Mouse (Mus musculus): Measurements from ENCODE around the gene Nfia. TPM values are rescaled to one million over a fixed set of nuclear protein-coding genes. Genes with fewer than 3 reads are reported as not detected.

The Nfia gene
- polyA plus RNA-seq, 1 experiment from 2014 or later = 15.9 TPM

DNA sequence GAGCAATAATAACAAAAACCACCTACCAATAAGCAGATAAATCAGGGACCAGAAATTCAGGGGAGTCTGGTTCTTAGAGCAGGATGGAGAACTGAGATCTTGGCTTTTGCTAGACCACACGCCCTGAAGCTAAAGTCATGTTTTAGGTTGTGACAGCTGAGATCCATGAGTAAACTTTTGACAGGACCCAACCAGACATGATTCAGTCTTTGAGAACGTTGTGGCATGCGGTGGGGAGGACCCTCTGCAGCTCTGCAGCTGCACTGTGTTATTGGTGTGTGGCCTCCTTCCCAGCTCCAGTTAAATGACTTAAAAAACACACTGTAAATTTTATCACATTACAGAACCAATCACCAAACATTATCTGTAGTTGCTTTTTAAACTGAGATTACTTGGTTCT lies 87.8 kb downstream of the Nfia start:
- Histone ChIP-seq H3K4me1 (replicated peaks; ENCODE audit: control insufficient read depth, insufficient read depth, low read length) (no peaks in the 10 kb centered on the region), H3K27ac (ENCODE audit: low read depth, low read length) (no peak overlapping the region), H3K27me3 (replicated peaks; ENCODE audit: control insufficient read depth, insufficient read depth, low read length) (no peaks in the 10 kb centered on the region), H3K4me2 (replicated peaks; ENCODE audit: low read depth) (no peak overlapping the region), H3K36me3 (ENCODE audit: control insufficient read depth, insufficient read depth) (no peaks in the 10 kb centered on the region; the same call in 1 of the 2 replicates), H3K9me3 (ENCODE audit: control insufficient read depth) (no peaks in the 10 kb centered on the region), H3K9ac (ENCODE audit: low read depth, low read length) (no peak overlapping the region), H3K4me3 (ENCODE audit: low read depth, low read length) (no peak overlapping the region)
- no peak for ATAC-seq
- 49% methylated on average over 3 of the region's 3 CpGs for WGBS
- no peak for TF ChIP-seq CTCF (IDR thresholded peaks at IDR 0.05; ENCODE audit: low read depth)

DNA sequence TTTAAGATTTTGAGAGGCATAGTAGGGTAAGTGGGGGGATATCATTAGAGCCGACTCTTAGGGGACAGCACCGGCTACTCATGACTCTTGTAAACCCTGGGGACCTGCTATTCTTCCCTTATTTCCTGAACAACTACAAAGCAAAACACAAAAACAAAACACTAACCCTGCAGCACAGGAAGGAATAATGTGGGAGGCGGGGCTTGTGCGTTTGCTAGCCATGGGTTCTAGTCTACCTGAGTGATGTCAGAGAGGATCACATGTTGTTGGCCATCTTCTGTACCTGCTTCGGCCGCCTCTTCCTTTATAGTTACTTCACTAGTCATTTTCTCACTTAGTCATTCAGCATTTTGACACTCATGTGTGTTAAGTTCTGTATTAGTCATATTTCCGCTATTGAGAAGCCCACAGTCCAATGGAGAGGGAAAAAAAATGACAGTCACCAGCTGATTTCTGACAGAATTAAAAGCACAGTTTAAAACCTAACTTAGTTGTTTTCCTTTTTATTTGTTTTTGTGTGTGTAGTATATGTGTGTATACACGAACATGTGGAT lies 88.3 kb downstream of the Nfia start:
- Histone ChIP-seq H3K9me3 (ENCODE audit: control insufficient read depth) (no peaks in the 10 kb centered on the region), H3K4me3 (ENCODE audit: low read depth, low read length) (no peak overlapping the region), H3K27me3 (replicated peaks; ENCODE audit: control insufficient read depth, insufficient read depth, low read length) (no peaks in the 10 kb centered on the region), H3K9ac (ENCODE audit: low read depth, low read length) (no peak overlapping the region), H3K4me1 (replicated peaks; ENCODE audit: control insufficient read depth, insufficient read depth, low read length) (no peaks in the 10 kb centered on the region), H3K27ac (ENCODE audit: low read depth, low read length) (no peak overlapping the region), H3K4me2 (replicated peaks; ENCODE audit: low read depth) (no peak overlapping the region), H3K36me3 (ENCODE audit: control insufficient read depth, insufficient read depth) (no peaks in the 10 kb centered on the region; the same call in 1 of the 2 replicates)
- TF ChIP-seq CTCF (IDR thresholded peaks at IDR 0.05; ENCODE audit: low read depth) = no peak
- no peak for ATAC-seq
- 86% methylated on average over 8 of the region's 8 CpGs for WGBS

DNA sequence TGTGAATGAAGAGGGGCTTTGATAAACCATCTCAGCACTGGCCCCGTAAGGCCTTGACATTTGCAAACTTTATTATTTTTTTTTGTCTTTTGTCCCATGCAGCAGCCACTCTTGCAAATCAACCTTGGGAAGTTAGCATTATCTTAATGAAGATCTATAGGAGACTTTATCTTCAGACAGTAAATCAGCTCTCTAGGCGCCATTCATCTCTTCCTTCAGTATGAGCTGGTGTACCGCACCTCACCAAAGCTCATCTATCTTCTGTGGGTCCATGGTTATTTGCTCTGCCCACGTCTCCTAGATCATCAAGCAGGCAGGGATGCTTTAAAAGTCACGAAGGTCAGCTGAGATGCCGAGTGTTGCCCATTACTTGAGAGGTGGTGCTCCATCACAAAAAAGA lies 89.8 kb downstream of the Nfia start:
- H3K9ac ChIP-seq (ENCODE audit: low read depth, low read length) = no peak overlapping the region
- no peaks in the 10 kb centered on the region for H3K27me3 ChIP-seq (replicated peaks; ENCODE audit: control insufficient read depth, insufficient read depth, low read length)
- 86% methylated on average over 6 of the region's 6 CpGs for WGBS
- no peaks in the 10 kb centered on the region; the same call in 1 of the 2 replicates for H3K36me3 ChIP-seq (ENCODE audit: control insufficient read depth, insufficient read depth)
- no peak for TF ChIP-seq CTCF (IDR thresholded peaks at IDR 0.05; ENCODE audit: low read depth)
- H3K4me1 ChIP-seq (replicated peaks; ENCODE audit: control insufficient read depth, insufficient read depth, low read length) = no peaks in the 10 kb centered on the region
- no peak overlapping the region for H3K27ac ChIP-seq (ENCODE audit: low read depth, low read length)
- no peaks in the 10 kb centered on the region for H3K9me3 ChIP-seq (ENCODE audit: control insufficient read depth)
- no peak for ATAC-seq
- no peak overlapping the region for H3K4me2 ChIP-seq (replicated peaks; ENCODE audit: low read depth)
- H3K4me3 ChIP-seq (ENCODE audit: low read depth, low read length) = no peak overlapping the region

DNA sequence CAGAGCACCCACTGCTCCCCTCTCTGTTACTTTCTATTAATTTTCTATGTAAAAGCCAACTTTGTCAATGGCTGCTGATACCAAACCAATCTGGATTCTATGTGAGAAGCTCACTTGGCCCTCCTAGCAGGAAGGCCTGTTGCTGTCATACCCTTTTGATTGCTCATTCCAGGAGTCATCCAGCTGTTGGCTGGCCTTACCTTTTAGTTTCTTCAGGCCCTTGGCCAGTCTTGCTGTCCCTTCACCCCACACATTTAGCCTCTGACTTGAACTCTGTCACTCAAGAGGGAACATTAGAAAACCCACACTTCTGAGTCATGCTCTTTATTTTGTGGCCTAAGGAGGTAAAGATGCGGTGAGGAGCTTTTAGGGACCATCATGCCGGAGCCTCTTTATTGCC lies 91.7 kb downstream of the Nfia start:
- Histone ChIP-seq H3K4me3 (ENCODE audit: low read depth, low read length) (no peak overlapping the region), H3K4me1 (replicated peaks; ENCODE audit: control insufficient read depth, insufficient read depth, low read length) (no peaks in the 10 kb centered on the region), H3K27me3 (replicated peaks; ENCODE audit: control insufficient read depth, insufficient read depth, low read length) (no peaks in the 10 kb centered on the region), H3K27ac (ENCODE audit: low read depth, low read length) (no peak overlapping the region), H3K9ac (ENCODE audit: low read depth, low read length) (no peak overlapping the region), H3K9me3 (ENCODE audit: control insufficient read depth) (no peaks in the 10 kb centered on the region), H3K4me2 (replicated peaks; ENCODE audit: low read depth) (no peak overlapping the region), H3K36me3 (ENCODE audit: control insufficient read depth, insufficient read depth) (no peaks in the 10 kb centered on the region; the same call in 1 of the 2 replicates)
- TF ChIP-seq CTCF (IDR thresholded peaks at IDR 0.05; ENCODE audit: low read depth) = no peak
- ATAC-seq = no peak
- WGBS = 89% methylated on average over 2 of the region's 2 CpGs

DNA sequence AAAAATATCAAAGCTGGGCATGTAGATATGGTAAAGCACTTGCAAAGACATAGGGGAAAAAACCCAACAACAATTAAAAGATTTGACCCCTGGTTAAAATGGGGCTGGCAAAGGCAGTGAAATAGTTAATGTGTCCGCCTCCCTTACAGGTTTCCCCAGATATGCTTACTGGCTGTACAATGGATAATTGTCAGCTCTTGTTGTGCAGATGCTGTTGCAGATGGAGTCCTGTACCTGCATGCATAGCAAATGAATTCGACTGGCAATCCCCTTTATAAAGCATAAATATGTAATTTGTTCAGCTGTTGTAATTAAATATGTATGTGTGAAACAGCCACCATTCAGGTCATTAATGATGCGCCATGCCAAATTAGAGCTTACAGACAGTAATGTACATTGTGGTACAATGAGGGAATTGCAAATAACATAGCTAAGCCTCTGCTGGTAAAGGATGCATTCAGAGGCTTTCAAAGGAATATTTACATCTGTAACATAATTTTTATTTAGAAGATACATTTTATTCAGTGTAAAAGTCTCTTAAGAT lies 92.9 kb downstream of the Nfia start:
- H3K9me3 ChIP-seq (ENCODE audit: control insufficient read depth) = no peaks in the 10 kb centered on the region
- TF ChIP-seq CTCF (IDR thresholded peaks at IDR 0.05; ENCODE audit: low read depth) = no peak
- no peaks in the 10 kb centered on the region for H3K27me3 ChIP-seq (replicated peaks; ENCODE audit: control insufficient read depth, insufficient read depth, low read length)
- H3K4me1 ChIP-seq (replicated peaks; ENCODE audit: control insufficient read depth, insufficient read depth, low read length) = no peaks in the 10 kb centered on the region
- 86% methylated on average over 3 of the region's 3 CpGs for WGBS
- no peak for ATAC-seq
- H3K9ac ChIP-seq (ENCODE audit: low read depth, low read length) = no peak overlapping the region
- no peak overlapping the region for H3K4me2 ChIP-seq (replicated peaks; ENCODE audit: low read depth)
- no peak overlapping the region for H3K4me3 ChIP-seq (ENCODE audit: low read depth, low read length)
- H3K36me3 ChIP-seq (ENCODE audit: control insufficient read depth, insufficient read depth) = no peaks in the 10 kb centered on the region; the same call in 1 of the 2 replicates
- H3K27ac ChIP-seq (ENCODE audit: low read depth, low read length) = no peak overlapping the region

DNA sequence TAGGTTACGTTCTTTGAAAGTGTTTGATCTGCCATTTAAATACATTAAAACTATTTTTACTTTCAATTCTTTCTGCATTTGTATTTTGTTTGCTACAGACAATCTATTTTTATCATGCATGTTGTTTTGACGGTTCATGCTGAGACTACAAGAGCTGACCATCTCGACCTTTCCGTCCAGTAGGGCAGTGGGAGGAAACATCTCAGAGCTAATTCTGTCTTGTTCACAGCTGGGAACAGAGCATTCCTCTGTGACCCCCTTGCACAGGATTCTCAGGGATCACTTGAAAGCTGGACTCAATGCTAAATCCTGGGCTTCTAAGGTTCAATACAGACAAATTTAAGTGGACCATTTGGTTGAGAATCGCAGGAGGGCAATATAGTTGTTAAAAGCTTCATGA lies 93.9 kb downstream of the Nfia start:
- H3K9me3 ChIP-seq (ENCODE audit: control insufficient read depth) = no peaks in the 10 kb centered on the region
- no peak overlapping the region for H3K4me3 ChIP-seq (ENCODE audit: low read depth, low read length)
- H3K4me1 ChIP-seq (replicated peaks; ENCODE audit: control insufficient read depth, insufficient read depth, low read length) = no peaks in the 10 kb centered on the region
- no peak for TF ChIP-seq CTCF (IDR thresholded peaks at IDR 0.05; ENCODE audit: low read depth)
- 71% methylated on average over 5 of the region's 5 CpGs for WGBS
- no peaks in the 10 kb centered on the region; the same call in 1 of the 2 replicates for H3K36me3 ChIP-seq (ENCODE audit: control insufficient read depth, insufficient read depth)
- H3K9ac ChIP-seq (ENCODE audit: low read depth, low read length) = no peak overlapping the region
- no peaks in the 10 kb centered on the region for H3K27me3 ChIP-seq (replicated peaks; ENCODE audit: control insufficient read depth, insufficient read depth, low read length)
- no peak for ATAC-seq
- H3K4me2 ChIP-seq (replicated peaks; ENCODE audit: low read depth) = no peak overlapping the region
- H3K27ac ChIP-seq (ENCODE audit: low read depth, low read length) = no peak overlapping the region

All from intestine, postnatal 0 days (tissue).